Mouse (Mus musculus) hindbrain, embryonic 16.5 days (tissue): ENCODE measurements around the gene Rpl5. TPM values are rescaled to one million over a fixed set of nuclear protein-coding genes. Genes with fewer than 3 reads are reported as not detected.
A peak's percentile ranks its signal among the peaks of the same experiment; 100 is the strongest.
"Not testable (repeated sequence)": the region's sequence is repeated elsewhere in the genome, so short reads cannot be mapped to it uniquely, and the experiment has no call there.

Experiments
- ATAC-seq: fragments of 200-750 bp; cut with Nextera tagmentation; 2 replicates; pipeline ENCODE4 v1.8.0; 2017; ENCODE audit warnings: moderate TSS enrichment, moderate library complexity
- H3K27ac ChIP-seq: fragments of 300-500 bp; sonication (generic); 2 replicates; pipeline ENCODE4 v1.5.1; 2014; ENCODE audit warnings: low read depth, mild to moderate bottlenecking, control low read depth, low read length, moderate library complexity
- H3K27me3 ChIP-seq: fragments of 300-500 bp; sonication (generic); replicated peaks from 2 replicates; pipeline ENCODE4 v1.6.1; 2014; ENCODE audit warnings: low read length; ENCODE audit not compliant: control insufficient read depth, insufficient read depth
- H3K36me3 ChIP-seq: fragments of 300-500 bp; sonication (generic); 2 replicates; pipeline ENCODE4 v1.6.1; 2014; ENCODE audit warnings: mild to moderate bottlenecking, low read length, moderate library complexity, mixed read lengths; ENCODE audit not compliant: control insufficient read depth, insufficient read depth
- H3K4me1 ChIP-seq: fragments of 300-500 bp; sonication (generic); 2 replicates; pipeline ENCODE4 v1.6.1; 2014; ENCODE audit warnings: low read depth, low read length; ENCODE audit not compliant: control insufficient read depth, insufficient read depth
- H3K4me2 ChIP-seq: fragments of 300-500 bp; sonication (generic); 2 replicates; pipeline ENCODE4 v1.6.1; 2014; ENCODE audit warnings: mild to moderate bottlenecking, low read length, control low read depth, moderate library complexity
- H3K4me3 ChIP-seq: fragments of 300-500 bp; sonication (generic); 2 replicates; pipeline ENCODE4 v1.5.1; 2014; ENCODE audit warnings: mild to moderate bottlenecking, low read length, control low read depth, moderate library complexity
- H3K9ac ChIP-seq: fragments of 300-500 bp; sonication (generic); 2 replicates; pipeline ENCODE4 v1.6.1; 2014; ENCODE audit warnings: low read depth, mild to moderate bottlenecking, control low read depth, low read length, moderate library complexity
- H3K9me3 ChIP-seq: fragments of 300-500 bp; sonication (generic); 2 replicates; pipeline ENCODE4 v1.6.1; 2014; ENCODE audit warnings: mild to moderate bottlenecking, low read length, moderate library complexity; ENCODE audit not compliant: control insufficient read depth
- WGBS: fragments of 180-500 bp; shearing (Covaris S2); extraction: QIAGEN DNeasy Blood & Tissue Kit; methylation state at CpG from one replicate; pipeline ENCODE4 v1.1.7; 2014; 5-methylcytosine and 5-hydroxymethylcytosine counted together
- polyA plus RNA-seq: library from polyadenylated mRNA; unstranded; fragments of >200 nt; fragmentation: Nextera tagmentation; extraction: Ambion mirVana; gene quantifications from 2 replicates; pipeline ENCODE4 v1.2.1, GENCODE M21; 2015

Gene Rpl5
- polyA plus RNA-seq, 1 experiment from 2014 or later = 53.9 TPM

DNA sequence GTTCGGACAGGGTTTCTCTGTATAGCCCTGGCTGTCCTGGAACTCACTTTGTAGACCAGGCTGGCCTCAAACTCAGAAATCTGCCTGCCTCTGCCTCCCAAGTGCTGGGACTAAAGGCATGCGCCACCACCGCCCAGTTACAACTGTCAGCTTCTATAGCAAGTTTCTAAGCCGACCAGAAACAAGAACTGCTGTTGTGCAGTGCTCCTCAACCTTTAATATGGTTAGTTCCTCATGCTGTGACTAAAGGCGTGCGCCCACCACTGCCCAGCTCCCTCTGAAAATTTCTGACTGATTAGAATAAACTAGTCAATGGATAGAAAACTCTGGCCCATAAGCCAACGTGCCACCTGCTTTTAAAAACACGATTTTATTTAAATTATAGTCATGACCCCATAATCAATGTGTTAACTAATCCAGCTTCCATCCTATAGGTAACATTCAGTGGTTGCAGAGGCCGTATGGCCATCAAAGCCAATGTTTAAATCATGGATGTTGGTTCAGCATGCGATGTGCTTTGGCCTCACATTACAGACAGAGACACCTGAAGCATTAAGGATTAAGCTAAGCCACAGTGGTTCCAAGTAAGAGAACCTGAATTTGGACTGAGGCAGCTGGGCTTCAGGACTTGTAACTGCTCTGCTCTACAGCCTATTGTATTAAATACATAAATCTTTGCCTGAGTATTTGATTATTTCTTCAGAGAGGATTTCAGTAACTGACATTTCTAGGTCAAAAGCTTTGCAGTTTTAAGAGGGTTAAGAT is 36.5 kb downstream of the Rpl5 start:
- WGBS = 91% methylated on average over 10 of the region's 10 CpGs
- H3K4me3 ChIP-seq = no peak overlapping the region
- no peaks in the 10 kb centered on the region for H3K27me3 ChIP-seq
- H3K9me3 ChIP-seq = no peaks in the 10 kb centered on the region
- no peaks in the 10 kb centered on the region for H3K36me3 ChIP-seq
- no peak for ATAC-seq
- H3K4me2 ChIP-seq = no peak overlapping the region
- no peak overlapping the region for H3K27ac ChIP-seq
- no peaks in the 10 kb centered on the region; the same call in 1 of the 2 replicates for H3K4me1 ChIP-seq
- no peak overlapping the region for H3K9ac ChIP-seq

DNA sequence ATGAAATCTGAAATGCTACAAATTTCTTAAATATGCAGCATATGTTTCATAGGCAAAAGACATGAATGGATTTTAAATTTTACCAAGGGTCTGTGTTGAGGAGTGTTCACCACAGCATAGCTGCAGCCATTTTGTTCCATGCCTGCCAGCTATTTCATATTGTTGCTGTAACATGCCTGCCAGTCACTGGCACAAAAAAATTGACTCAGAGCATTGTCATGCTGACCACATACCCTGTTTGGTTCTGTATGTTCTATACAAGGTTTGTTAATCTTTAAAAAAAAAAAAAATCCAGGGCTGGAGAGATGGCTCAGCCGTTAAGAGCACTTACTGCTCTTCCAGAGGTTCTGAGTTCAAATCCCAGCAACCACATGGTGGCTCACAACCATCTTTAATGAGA is 38.2 kb downstream of the Rpl5 start:
- H3K9me3 ChIP-seq, H3K4me1 ChIP-seq, H3K27me3 ChIP-seq, H3K4me2 ChIP-seq, H3K9ac ChIP-seq, H3K4me3 ChIP-seq, H3K36me3 ChIP-seq, H3K27ac ChIP-seq, ATAC-seq: not testable (repeated sequence)
- 65% methylated on average over 1 of the region's 1 CpGs for WGBS

DNA sequence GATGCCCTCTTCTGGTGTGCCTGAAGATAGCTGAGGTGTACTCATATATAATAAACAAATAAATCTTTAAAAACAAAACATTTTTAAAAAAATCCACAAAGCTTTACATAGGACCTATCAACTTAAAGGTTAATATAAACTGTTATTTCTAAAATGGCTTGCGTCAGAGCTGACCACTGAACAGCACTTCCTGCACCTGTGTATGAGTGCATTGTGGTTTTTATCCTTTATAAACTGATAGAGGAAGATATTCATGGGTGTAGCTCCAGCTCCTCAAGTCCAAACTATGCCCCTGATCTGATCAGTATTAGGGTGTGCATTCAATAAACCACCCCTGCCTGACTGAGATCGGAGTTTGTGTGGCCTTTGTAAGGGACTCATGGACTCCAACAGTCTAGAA is 38.6 kb downstream of the Rpl5 start:
- ATAC-seq = no peak
- Histone ChIP-seq H3K36me3 (no peaks in the 10 kb centered on the region), H3K9me3 (no peaks in the 10 kb centered on the region), H3K27me3 (no peaks in the 10 kb centered on the region), H3K4me3 (no peak overlapping the region), H3K4me1 (no peaks in the 10 kb centered on the region), H3K27ac (no peak overlapping the region), H3K4me2 (no peak overlapping the region), H3K9ac (no peak overlapping the region)
- 96% methylated on average over 2 of the region's 2 CpGs for WGBS

DNA sequence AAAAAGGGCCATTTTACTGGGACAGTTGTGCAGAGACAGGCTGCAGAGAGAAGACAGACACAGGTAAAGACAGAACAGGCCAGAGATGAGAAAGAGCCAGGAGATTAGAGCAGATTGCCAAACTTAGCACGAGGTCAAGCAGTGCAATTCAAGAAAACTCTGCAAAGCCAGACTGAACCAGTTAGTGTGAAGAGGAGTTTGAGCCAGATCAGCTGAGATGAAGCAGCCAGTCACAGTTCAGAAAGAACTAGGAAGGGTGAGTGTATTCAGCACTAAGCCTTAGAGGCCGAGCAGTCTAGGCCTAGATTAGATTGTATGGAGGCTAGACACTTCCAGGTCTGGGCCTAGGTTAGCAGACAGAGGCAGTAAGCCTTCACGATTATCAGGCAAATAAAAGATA is 39.4 kb downstream of the Rpl5 start:
- no peak overlapping the region for H3K9ac ChIP-seq
- H3K9me3 ChIP-seq = no peaks in the 10 kb centered on the region
- no peak overlapping the region for H3K27ac ChIP-seq
- no peaks in the 10 kb centered on the region for H3K27me3 ChIP-seq
- no peak overlapping the region for H3K4me2 ChIP-seq
- H3K4me3 ChIP-seq = no peak overlapping the region
- no peak for ATAC-seq
- H3K36me3 ChIP-seq = no peaks in the 10 kb centered on the region
- no peaks in the 10 kb centered on the region for H3K4me1 ChIP-seq
- WGBS = 88% methylated on average over 3 of the region's 3 CpGs

DNA sequence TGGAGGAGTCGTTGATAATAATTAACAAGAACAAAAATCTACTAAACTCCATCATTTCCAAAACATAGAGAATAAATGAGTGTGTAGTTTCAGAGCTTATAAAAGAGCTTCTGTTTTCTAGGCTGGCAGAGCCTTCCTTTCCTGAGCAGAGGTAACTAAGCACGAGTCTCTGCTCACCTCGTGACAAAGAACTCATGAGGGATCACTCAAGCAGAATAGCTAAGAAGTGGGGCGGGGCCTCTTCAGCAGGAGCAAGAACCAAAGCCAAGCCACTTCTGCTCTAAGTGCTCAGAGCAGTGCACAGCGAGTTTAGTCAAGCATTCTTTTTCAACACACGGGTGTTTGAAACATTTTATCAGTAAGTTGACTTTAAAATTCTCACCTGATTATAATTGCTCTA is 40.9 kb downstream of the Rpl5 start:
- Histone ChIP-seq H3K4me3 (no peak overlapping the region), H3K4me2 (no peak overlapping the region), H3K27me3 (no peaks in the 10 kb centered on the region), H3K36me3 (no peaks in the 10 kb centered on the region), H3K9ac (no peak overlapping the region), H3K4me1 (no peaks in the 10 kb centered on the region), H3K9me3 (no peaks in the 10 kb centered on the region), H3K27ac (no peak overlapping the region)
- no peak for ATAC-seq
- 53% methylated on average over 6 of the region's 6 CpGs for WGBS

DNA sequence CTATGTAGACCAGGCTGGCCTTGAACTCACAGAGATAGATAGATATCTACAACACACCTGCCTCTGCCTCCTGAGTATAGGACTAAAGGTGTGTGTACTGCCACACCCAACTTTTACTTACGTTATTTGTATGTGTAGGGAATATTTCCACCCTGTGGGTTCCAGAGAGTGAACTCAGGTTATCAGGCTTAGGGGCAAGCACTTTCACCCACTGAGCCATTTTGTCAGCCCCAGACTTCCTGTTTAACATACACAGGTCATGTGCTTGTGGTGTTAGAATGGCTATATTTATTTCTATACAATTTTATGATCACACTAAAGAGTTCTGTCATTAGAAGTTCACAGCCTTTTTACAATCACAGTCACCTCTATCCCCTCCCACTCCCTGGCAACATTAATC is 42.6 kb downstream of the Rpl5 start:
- no peak overlapping the region for H3K9ac ChIP-seq
- WGBS = 81% methylated on average over 1 of the region's 1 CpGs

DNA sequence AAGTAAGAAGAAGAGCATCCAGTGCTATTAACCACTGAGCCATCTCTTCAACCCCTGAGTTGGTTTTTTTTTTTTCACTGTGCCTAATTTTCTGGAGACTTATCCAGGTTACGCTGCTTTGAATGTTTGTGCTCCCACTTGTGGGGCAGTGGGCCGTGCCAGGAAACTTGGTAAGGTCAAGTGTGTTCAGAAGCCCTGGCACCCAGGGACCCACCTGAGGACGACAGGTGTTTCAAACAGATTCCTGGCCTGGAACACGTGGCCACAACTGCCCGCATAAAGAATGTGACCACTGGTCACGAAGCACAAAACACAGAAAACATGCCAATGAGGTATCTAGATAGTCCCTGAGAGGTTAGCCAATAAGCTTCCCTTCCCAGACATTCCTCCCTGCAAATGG is 43.2 kb downstream of the Rpl5 start:
- no peak for ATAC-seq
- Histone ChIP-seq H3K27me3 (no peaks in the 10 kb centered on the region), H3K9me3 (no peaks in the 10 kb centered on the region), H3K36me3 (no peaks in the 10 kb centered on the region), H3K27ac (no peak overlapping the region), H3K9ac (no peak overlapping the region), H3K4me1 (peaks cover 6% of the 10 kb centered on the region; the same call in 1 of the 2 replicates), H3K4me2 (no peak overlapping the region), H3K4me3 (no peak overlapping the region)
- WGBS = 86% methylated on average over 6 of the region's 6 CpGs

More for the DNA sequence above, 42.6 kb downstream of the Rpl5 start:
- H3K36me3 ChIP-seq = no peaks in the 10 kb centered on the region
- H3K4me2 ChIP-seq = no peak overlapping the region
- H3K4me3 ChIP-seq = no peak overlapping the region
- H3K27me3 ChIP-seq = no peaks in the 10 kb centered on the region
- H3K4me1 ChIP-seq = peaks cover 6% of the 10 kb centered on the region; the same call in 1 of the 2 replicates
- H3K9me3 ChIP-seq = no peaks in the 10 kb centered on the region
- H3K27ac ChIP-seq = no peak overlapping the region
- ATAC-seq = no peak

DNA sequence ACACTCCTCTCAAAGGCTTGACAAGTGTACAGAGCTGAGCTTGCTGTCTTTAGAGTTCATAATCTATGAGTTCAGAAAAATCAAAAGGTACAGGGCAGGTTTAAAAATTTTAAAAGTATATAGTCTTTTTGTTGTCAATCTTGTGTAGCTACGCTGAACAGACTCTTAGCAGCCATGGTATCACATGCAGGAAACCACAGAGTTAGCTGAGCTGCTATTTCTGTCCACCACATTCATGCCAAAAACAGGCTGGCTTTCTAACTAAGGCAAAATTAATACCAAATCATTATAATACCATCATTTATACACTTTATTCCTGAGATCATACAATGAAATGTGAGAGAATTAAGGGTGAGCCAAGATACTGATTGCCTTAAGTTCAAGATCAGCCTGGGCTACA is 46.2 kb downstream of the Rpl5 start:
- no peak overlapping the region for H3K4me3 ChIP-seq
- H3K9me3 ChIP-seq = no peaks in the 10 kb centered on the region
- no peak overlapping the region for H3K4me2 ChIP-seq
- no peaks in the 10 kb centered on the region for H3K36me3 ChIP-seq
- no peak overlapping the region for H3K27ac ChIP-seq
- WGBS = 97% methylated on average over 1 of the region's 1 CpGs
- ATAC-seq = no peak
- H3K4me1 ChIP-seq = peaks cover 6% of the 10 kb centered on the region; the same call in 1 of the 2 replicates
- H3K27me3 ChIP-seq = no peaks in the 10 kb centered on the region
- no peak overlapping the region for H3K9ac ChIP-seq

DNA sequence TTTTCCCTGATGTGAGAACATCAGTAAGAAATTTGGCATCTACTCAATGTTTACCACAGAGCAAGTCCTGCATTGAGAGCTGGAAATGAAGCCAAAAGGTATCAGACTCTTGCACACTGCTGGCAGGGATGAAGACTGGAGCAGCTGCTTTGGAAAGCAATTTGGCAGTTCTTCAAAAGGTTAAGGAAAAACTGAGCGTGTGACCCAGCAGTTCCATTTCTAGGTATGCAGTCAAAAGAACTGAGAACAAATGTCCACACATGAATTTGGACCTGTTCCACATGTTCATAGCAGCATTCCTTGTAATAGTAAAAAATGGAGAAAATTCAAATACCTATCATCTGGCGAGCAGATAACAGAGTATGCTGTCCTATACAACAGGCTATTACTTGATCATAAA is 47.2 kb downstream of the Rpl5 start:
- 67% methylated on average over 2 of the region's 2 CpGs for WGBS
- Histone ChIP-seq H3K4me2 (no peak overlapping the region), H3K9me3 (no peaks in the 10 kb centered on the region), H3K4me3 (no peak overlapping the region), H3K36me3 (no peaks in the 10 kb centered on the region), H3K27ac (no peak overlapping the region), H3K4me1 (peaks cover 6% of the 10 kb centered on the region; the same call in 1 of the 2 replicates), H3K9ac (no peak overlapping the region), H3K27me3 (no peaks in the 10 kb centered on the region)
- ATAC-seq = peak; percentile 62
